Mouse (Mus musculus) ES-E14 (cell line): ENCODE measurements around the gene Cers6. TPM values are rescaled to one million over a fixed set of nuclear protein-coding genes. Genes with fewer than 3 reads are reported as not detected.

Experiments
- DNase-seq: peaks from one replicate; pipeline ENCODE4 v3.0.0-alpha.2; 2013; ENCODE audit warnings: low read depth, low spot score
- H3K27ac ChIP-seq: 2 replicates; pipeline ENCODE4 v1.5.1; 2012; ENCODE audit warnings: low read depth, mild to moderate bottlenecking, low read length, moderate library complexity, mixed read lengths; ENCODE audit not compliant: poor library complexity, insufficient read depth, severe bottlenecking
- H3K36me3 ChIP-seq: 2 replicates; pipeline ENCODE4 v1.6.1; 2012; ENCODE audit warnings: mild to moderate bottlenecking, low read length, moderate library complexity, mixed read lengths; ENCODE audit not compliant: control insufficient read depth, poor library complexity, insufficient read depth, severe bottlenecking
- H3K4me1 ChIP-seq, 2 experiments: fragments of 150-350 bp in 1 of 2; sonication (generic) in 1 of 2; 2 replicates each; pipeline ENCODE4 v1.6.1; 2012; ENCODE audit warnings: low read length in 2 of 2, mild to moderate bottlenecking in 1 of 2, mixed read lengths in 1 of 2; ENCODE audit not compliant: control insufficient read depth in 2 of 2, insufficient read depth in 2 of 2, poor library complexity in 1 of 2
- H3K4me3 ChIP-seq, 2 experiments: fragments of 150-350 bp in 1 of 2; sonication (generic) in 1 of 2; 2 replicates each; pipeline ENCODE4 v1.5.1; 2012; ENCODE audit warnings: low read length in 2 of 2, low read depth in 1 of 2, mild to moderate bottlenecking in 1 of 2, mixed read lengths in 1 of 2; ENCODE audit not compliant: insufficient read depth in 1 of 2, poor library complexity in 1 of 2, severe bottlenecking in 1 of 2
- H3K9ac ChIP-seq: 2 replicates; pipeline ENCODE4 v1.6.1; 2012; ENCODE audit warnings: low read depth, mild to moderate bottlenecking, low read length, mixed read lengths; ENCODE audit not compliant: poor library complexity, insufficient read depth, severe bottlenecking
- H3K9me3 ChIP-seq: fragments of 150-350 bp; sonication (generic); 2 replicates; pipeline ENCODE4 v1.6.1; 2012; ENCODE audit warnings: low read depth, mild to moderate bottlenecking, low read length; ENCODE audit not compliant: control insufficient read depth, insufficient read depth
- CHD2 ChIP-seq: IDR thresholded peaks from 2 replicates; pipeline ENCODE4 v1.6.1; 2014; ENCODE audit warnings: mild to moderate bottlenecking, low read depth, low read length, inconsistent platforms
- HCFC1 ChIP-seq: IDR thresholded peaks from 2 replicates; pipeline ENCODE4 v1.6.1; 2012; ENCODE audit warnings: low read length, inconsistent platforms, borderline replicate concordance; ENCODE audit not compliant: insufficient read depth
- MAFK ChIP-seq: IDR thresholded peaks from 2 replicates; pipeline ENCODE4 v1.6.1; 2014; ENCODE audit warnings: mild to moderate bottlenecking, low read depth, low read length, inconsistent platforms; ENCODE audit not compliant: insufficient read depth
- ZC3H11A ChIP-seq: IDR thresholded peaks from 2 replicates; pipeline ENCODE4 v1.6.1; 2012; ENCODE audit warnings: low read depth, mild to moderate bottlenecking, inconsistent platforms, low read length, borderline replicate concordance
- ZNF384 ChIP-seq: IDR thresholded peaks from 2 replicates; pipeline ENCODE4 v1.6.1; 2012; ENCODE audit warnings: low read depth, low read length, inconsistent platforms
- in situ Hi-C, 2 experiments: fragments of 600-800 bp; cut with MboI; formaldehyde crosslinking; loops; one replicate each; pipeline ENCODE4 v1.15.1; 2025; ENCODE audit warnings: low sequenced_read_pairs in 2 of 2, inconsistent platforms in 1 of 2; ENCODE audit not compliant: unreplicated experiment in 2 of 2
- total RNA-seq: library from RNA; depleted of rRNA; stranded (reverse); fragments of 300-350 nt; gene quantifications from 2 replicates; pipeline ENCODE4 v1.2.3, GENCODE M21; 2012

Gene Cers6
- total RNA-seq, 1 experiment, result 33.6 TPM

- in situ Hi-C loops, result no loop called here
- TF ChIP-seq CHD2 (no peak), ZC3H11A (no peak), HCFC1 (no peak), MAFK (no peak), ZNF384 (no peak)
- H3K4me1 ChIP-seq, result peaks cover 3 to 8% of the 10 kb centered on the region in 2 experiments; a peak in 2 of 4 replicates
- no peaks in the 10 kb centered on the region for H3K36me3 ChIP-seq
- no peak for DNase-seq
- no peak overlapping the region for H3K4me3 ChIP-seq
- H3K27ac ChIP-seq, result no peak overlapping the region
- H3K9me3 ChIP-seq, result no peaks in the 10 kb centered on the region
- no peak overlapping the region for H3K9ac ChIP-seq
Observed at GRCm38 (mm10) chr2:69134937-69135336, 273.7 kb downstream of the Cers6 start.

- TF ChIP-seq HCFC1 (no peak), CHD2 (no peak), ZNF384 (no peak), MAFK (no peak), ZC3H11A (no peak)
- DNase-seq, result no peak
- H3K4me1 ChIP-seq, result peaks cover 3 to 8% of the 10 kb centered on the region in 2 experiments; a peak in 2 of 4 replicates
- no peaks in the 10 kb centered on the region for H3K36me3 ChIP-seq
- in situ Hi-C loops, result no loop called here
- H3K9me3 ChIP-seq, result no peaks in the 10 kb centered on the region
- H3K9ac ChIP-seq, result no peak within 1 kb of the TSS
- no peak within 1 kb of the TSS for H3K4me3 ChIP-seq
- no peak within 1 kb of the TSS for H3K27ac ChIP-seq
Observed at GRCm38 (mm10) chr2:69135661-69136576, 274.7 kb downstream of the Cers6 start, which contains the start of gene Nostrin. Nostrin (plus strand) TSS chr2:69135800.

- Histone ChIP-seq H3K27ac (no peak overlapping the region), H3K9me3 (no peaks in the 10 kb centered on the region), H3K4me3 (no peak overlapping the region), H3K36me3 (no peaks in the 10 kb centered on the region), H3K9ac (no peak overlapping the region), H3K4me1 (0 out of 4 replicates have a peak, but pooled peaks cover 0 to 2% of the 10 kb centered on the region in 2 experiments)
- DNase-seq, result no peak
- TF ChIP-seq CHD2, result no peak
- no peak for TF ChIP-seq HCFC1
- TF ChIP-seq ZNF384, result no peak
- no peak for TF ChIP-seq MAFK
- TF ChIP-seq ZC3H11A, result no peak
- in situ Hi-C loops, result no loop called here
Observed at GRCm38 (mm10) chr2:69137406-69138084, 276.3 kb downstream of the Cers6 start.

GRCm38 (mm10) chr2:69138759-69139158 is 277.5 kb downstream of the Cers6 start:
- Histone ChIP-seq H3K27ac (no peak overlapping the region), H3K36me3 (no peaks in the 10 kb centered on the region), H3K4me1 (no peaks in the 10 kb centered on the region), H3K9ac (no peak overlapping the region), H3K4me3 (no peak overlapping the region), H3K9me3 (no peaks in the 10 kb centered on the region)
- DNase-seq, result no peak
- TF ChIP-seq CHD2, result no peak
- TF ChIP-seq ZNF384, result no peak
- no peak for TF ChIP-seq HCFC1
- in situ Hi-C loops, result no loop called here
